Mouse (Mus musculus) gastrocnemius, adult 8-10 months (tissue): Measurements from ENCODE around the gene Ramp1. TPM values are rescaled to one million over a fixed set of nuclear protein-coding genes. Genes with fewer than 3 reads are reported as not detected.

Experiments used
- DNase-seq, 2 experiments: peaks; one replicate each; pipeline ENCODE4 v3.0.0; 2022; ENCODE audit warnings: low spot score in 2 of 2
- total RNA-seq, 4 experiments: library from RNA; stranded (reverse); gene quantifications; 2 replicates each; pipeline ENCODE4 v1.2.4; 2022

The Ramp1 gene
- total RNA-seq, 4 experiments from 2014 or later, result 10.7 to 19.5 (median 15.8) TPM

- DNase-seq, result peak; percentile 49 to 55
Measured at GRCm38 (mm10) chr1:91239112-91239511, 59.5 kb downstream of the Ramp1 start.

- DNase-seq, result no peak
Measured at GRCm38 (mm10) chr1:91239800-91240199, 60.2 kb downstream of the Ramp1 start.

- DNase-seq, result no peak
Measured at GRCm38 (mm10) chr1:91240685-91241084, 61.1 kb downstream of the Ramp1 start.

- DNase-seq, result no peak
Measured at GRCm38 (mm10) chr1:91241249-91241648, 61.6 kb downstream of the Ramp1 start.

- DNase-seq, result no peak
Measured at GRCm38 (mm10) chr1:91248242-91248641, 68.6 kb downstream of the Ramp1 start.

GRCm38 (mm10) chr1:91248970-91249369 lies 69.3 kb downstream of the Ramp1 start:
- DNase-seq, result no peak

GRCm38 (mm10) chr1:91249564-91250414 lies 70.2 kb downstream of the Ramp1 start, which contains the start of gene Ube2f:
Gene Ube2f, plus strand, starts transcription at chr1:91250304.
- DNase-seq, result peak; percentile 87 to 95

- no peak for DNase-seq
Measured at GRCm38 (mm10) chr1:91250415-91251147, 71.0 kb downstream of the Ramp1 start.

- DNase-seq, result no peak
Measured at GRCm38 (mm10) chr1:91251148-91251650, 71.6 kb downstream of the Ramp1 start.

- DNase-seq, result no peak
Measured at GRCm38 (mm10) chr1:91251927-91252326, 72.3 kb downstream of the Ramp1 start.

GRCm38 (mm10) chr1:91257918-91258317 lies 78.3 kb downstream of the Ramp1 start:
- no peak for DNase-seq

- no peak for DNase-seq
Measured at GRCm38 (mm10) chr1:91259794-91260193, 80.2 kb downstream of the Ramp1 start.

GRCm38 (mm10) chr1:91262508-91262907 lies 82.9 kb downstream of the Ramp1 start:
- no peak for DNase-seq

- no peak for DNase-seq
Measured at GRCm38 (mm10) chr1:91272260-91272659, 92.6 kb downstream of the Ramp1 start.

Other genes with a start within 250 kb of the Ramp1 start
- gene Prlh, start 226.7 kb upstream of the Ramp1 start, total RNA-seq, result not detected
- gene Rab17, start 210.2 kb upstream of the Ramp1 start, total RNA-seq, result not detected
- 100 to 1,000 TPM; 104 to 126 (median 123) TPM for gene Lrrfip1, start 181.1 kb upstream of the Ramp1 start, total RNA-seq
- not detected for gene Rbm44, start 34.7 kb upstream of the Ramp1 start, total RNA-seq
- 10 to 100 TPM; 49.2 to 54.3 (median 50.0) TPM for gene Ube2f, start 70.5 kb downstream of the Ramp1 start, total RNA-seq
- 1 to 10 TPM; 8.3 to 9.8 (median 9.1) TPM for gene Scly, start 118.5 kb downstream of the Ramp1 start, total RNA-seq
- gene Espnl, start 142.3 kb downstream of the Ramp1 start, total RNA-seq, result not detected
- gene Klhl30, start 171.2 kb downstream of the Ramp1 start, total RNA-seq, result 10 to 100 TPM; 56.3 to 72.6 (median 60.8) TPM
- gene Erfe, start 186.6 kb downstream of the Ramp1 start, total RNA-seq, result 1 to 10 TPM in 1 of 4 experiments, under 1 TPM in 2, not detected in 1; 0.32 to 2.1 (median 0.63) TPM
- 10 to 100 TPM; 31.2 to 40.1 (median 34.0) TPM for gene Ilkap, start 219.0 kb downstream of the Ramp1 start, total RNA-seq
- 1 to 10 TPM; 6.9 to 9.2 (median 7.2) TPM for gene Hes6, start 234.2 kb downstream of the Ramp1 start, total RNA-seq